Mouse (Mus musculus) bone marrow macrophage, adult 2 months (primary cell): Measurements from ENCODE around the gene Gm4787.

Experiments
- CTCF ChIP-seq: IDR thresholded peaks from 2 replicates; pipeline ENCODE4 v1.5.1; 2012; ENCODE audit warnings: low read depth, mild to moderate bottlenecking, low read length, moderate library complexity
- POLR2A ChIP-seq: IDR thresholded peaks from 2 replicates; pipeline ENCODE4 v1.6.1; 2012; ENCODE audit warnings: mild to moderate bottlenecking, low read depth, low read length, borderline replicate concordance

GRCm38 (mm10) chr12:81402187-81402586 is 22.9 kb upstream of the Gm4787 start:
- TF ChIP-seq POLR2A = no peak
- no peak for TF ChIP-seq CTCF
